Mouse (Mus musculus): ENCODE results near the gene Dennd5b.

- no peak for TF ChIP-seq POLR2A (IDR thresholded peaks at IDR 0.05; ENCODE audit: extremely low read depth, insufficient read depth, low read length)
- TF ChIP-seq CTCF (IDR thresholded peaks at IDR 0.05; ENCODE audit: low read depth, low read length), result no peak
These were observed 2.0 kb upstream of the Dennd5b start for GRCm38 (mm10) chr6:149103451-149103850.
